Mouse (Mus musculus): ENCODE results near the gene A830005F24Rik. TPM values are rescaled to one million over a fixed set of nuclear protein-coding genes. Genes with fewer than 3 reads are reported as not detected.

A830005F24Rik gene
- polyA plus RNA-seq, 1 experiment from 2014 or later, result 2.9 TPM

DNA sequence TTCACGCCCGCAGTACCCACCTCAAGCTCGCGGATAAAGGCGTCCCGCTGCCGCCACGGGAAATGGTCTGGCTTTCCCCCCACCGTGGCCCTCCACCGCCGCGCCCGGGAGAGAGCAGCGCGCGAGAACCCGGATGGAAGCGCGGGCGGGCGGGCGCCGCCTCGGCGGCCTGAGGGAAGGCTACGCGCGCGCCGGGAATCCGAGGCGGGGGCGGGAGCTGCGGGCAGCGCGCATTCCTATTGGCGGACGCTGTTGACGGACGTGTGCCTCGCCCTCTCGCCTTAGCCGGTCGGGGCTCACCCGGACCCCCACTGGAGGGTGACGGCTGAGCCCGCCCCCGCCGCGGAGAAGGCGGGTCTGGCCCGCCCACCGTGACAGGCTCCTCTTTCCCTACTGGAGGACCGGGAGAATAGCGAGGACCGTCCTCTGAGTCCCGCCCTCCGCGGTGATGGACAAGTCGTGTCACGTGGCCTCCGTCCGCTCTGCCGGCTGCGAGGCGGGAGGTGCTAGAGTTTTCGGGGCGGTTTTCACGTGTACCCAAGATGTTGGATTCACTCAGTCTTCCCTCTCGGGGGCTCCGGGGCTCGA lies 33.1 kb downstream of the A830005F24Rik start:
- peak overlapping the region; percentile 54 for H3K4me2 ChIP-seq

GRCm38 (mm10) chr13:48547623-48548022 lies 34.3 kb downstream of the A830005F24Rik start:
- H3K9me3 ChIP-seq, result no peaks in the 10 kb centered on the region
- WGBS, result 95% methylated on average over 6 of the region's 6 CpGs
- ATAC-seq (ENCODE audit: low FRiP score), result no peak

More for the DNA sequence above, 33.1 kb downstream of the A830005F24Rik start:
- Histone ChIP-seq H3K4me3 (replicated peaks) (peak overlapping the region; percentile 91), H3K9ac (peak overlapping the region; percentile 96), H3K27me3 (no peaks in the 10 kb centered on the region), H3K9me3 (no peaks in the 10 kb centered on the region), H3K36me3 (replicated peaks) (no peaks in the 10 kb centered on the region), H3K27ac (peak overlapping the region; percentile 99), H3K4me1 (peaks cover 18% of the 10 kb centered on the region)
- peak; percentile 99 for ATAC-seq (ENCODE audit: low FRiP score)
- WGBS, result under 1% methylated on average over 68 of the region's 72 CpGs

GRCm38 (mm10) chr13:48548296-48548695 lies 34.9 kb downstream of the A830005F24Rik start:
- 94% methylated on average over 5 of the region's 5 CpGs for WGBS
- ATAC-seq (ENCODE audit: low FRiP score), result no peak
- no peak overlapping the region for H3K4me3 ChIP-seq (replicated peaks)

More at GRCm38 (mm10) chr13:48547623-48548022, 34.3 kb downstream of the A830005F24Rik start:
- no peaks in the 10 kb centered on the region; the same call in 1 of the 2 replicates for H3K27me3 ChIP-seq
- H3K4me3 ChIP-seq (replicated peaks), result no peak overlapping the region
- no peak overlapping the region for H3K9ac ChIP-seq
- H3K4me1 ChIP-seq, result peaks cover 25% of the 10 kb centered on the region
- no peak overlapping the region for H3K27ac ChIP-seq
- no peak overlapping the region for H3K4me2 ChIP-seq
- no peaks in the 10 kb centered on the region for H3K36me3 ChIP-seq (replicated peaks)

DNA sequence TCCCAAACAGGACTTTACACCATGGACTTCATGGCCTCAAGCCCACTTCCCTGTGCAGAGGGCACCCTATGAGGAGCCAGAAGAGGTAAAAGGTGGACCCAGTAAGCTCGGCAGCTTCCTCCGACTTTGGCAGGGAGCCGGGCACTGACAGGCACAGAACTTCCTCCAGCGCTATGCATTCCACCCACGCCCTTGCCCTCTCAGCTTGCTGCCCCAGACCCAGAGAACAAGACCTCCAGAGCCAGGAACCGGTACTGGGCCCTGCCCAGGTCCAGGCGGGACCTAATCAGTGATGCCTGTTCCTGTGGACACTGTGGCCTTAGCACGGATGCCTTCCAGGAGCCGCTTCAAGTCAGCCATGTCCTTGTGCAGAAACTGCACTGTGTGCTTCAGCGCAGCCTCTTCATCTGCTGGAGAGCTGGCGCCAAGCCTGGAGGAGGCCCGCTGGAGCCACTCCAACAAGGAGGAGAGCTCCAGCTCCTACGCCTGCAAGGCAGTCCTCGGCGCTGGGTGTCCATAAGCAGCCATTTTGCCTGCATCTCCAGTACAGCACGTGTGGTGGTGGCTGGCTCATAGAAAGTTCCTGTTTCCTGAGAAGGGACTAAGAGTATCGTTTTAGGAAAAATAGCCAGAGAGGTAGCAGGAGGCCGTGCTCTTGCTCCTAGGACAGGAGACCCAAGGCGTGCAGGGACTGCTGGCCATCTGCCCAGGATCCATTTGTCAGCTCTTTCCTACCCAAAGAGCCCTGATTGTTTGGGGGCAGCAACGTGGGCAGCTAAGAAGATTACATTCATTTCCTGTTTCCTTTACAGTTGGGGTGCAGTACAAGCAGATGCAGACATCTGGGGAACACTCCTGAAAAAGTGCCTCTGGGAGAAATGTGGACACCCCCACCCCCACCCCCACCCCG lies 39.1 kb downstream of the A830005F24Rik start:
- peak; percentile 41; the same call in 1 of the 2 replicates for ATAC-seq (ENCODE audit: low FRiP score)
- 76% methylated on average over 21 of the region's 21 CpGs for WGBS
- peak overlapping the region; percentile 78 for H3K27ac ChIP-seq

More at GRCm38 (mm10) chr13:48548296-48548695, 34.9 kb downstream of the A830005F24Rik start:
- H3K27ac ChIP-seq, result no peak overlapping the region
- H3K27me3 ChIP-seq, result no peaks in the 10 kb centered on the region; the same call in 1 of the 2 replicates
- H3K4me1 ChIP-seq, result peaks cover 29% of the 10 kb centered on the region
- H3K9me3 ChIP-seq, result no peaks in the 10 kb centered on the region
- H3K4me2 ChIP-seq, result no peak overlapping the region
- no peak overlapping the region for H3K9ac ChIP-seq
- H3K36me3 ChIP-seq (replicated peaks), result no peaks in the 10 kb centered on the region

DNA sequence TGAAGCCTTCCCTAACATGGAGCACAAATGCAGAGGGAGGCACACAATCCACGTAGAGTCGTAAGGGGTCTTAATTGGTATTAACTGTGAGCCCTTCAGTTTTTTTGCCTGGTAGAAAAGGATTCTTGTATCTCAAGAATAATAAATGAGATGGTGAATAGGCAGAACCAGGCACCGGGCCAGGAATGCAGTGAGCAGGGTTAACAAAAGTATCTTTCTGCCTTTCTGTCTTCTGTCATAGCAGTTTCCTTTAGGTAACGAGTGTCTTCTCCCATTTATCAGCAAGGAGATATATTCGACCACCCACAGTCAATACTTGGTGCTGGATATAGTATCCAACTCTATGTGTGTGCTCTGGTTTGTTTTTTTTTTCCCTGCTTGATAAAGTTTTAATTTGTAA lies 40.1 kb downstream of the A830005F24Rik start:
- H3K36me3 ChIP-seq (replicated peaks), result no peaks in the 10 kb centered on the region
- H3K27ac ChIP-seq, result no peak overlapping the region
- H3K9me3 ChIP-seq, result no peaks in the 10 kb centered on the region
- no peak for ATAC-seq (ENCODE audit: low FRiP score)
- no peak overlapping the region for H3K4me2 ChIP-seq
- 46% methylated on average over 5 of the region's 5 CpGs for WGBS
- peaks cover 18% of the 10 kb centered on the region for H3K4me1 ChIP-seq
- no peak overlapping the region for H3K4me3 ChIP-seq (replicated peaks)
- H3K27me3 ChIP-seq, result no peaks in the 10 kb centered on the region; the same call in 1 of the 2 replicates
- no peak overlapping the region for H3K9ac ChIP-seq

More for the DNA sequence above, 39.1 kb downstream of the A830005F24Rik start:
- H3K27me3 ChIP-seq, result no peaks in the 10 kb centered on the region; the same call in 1 of the 2 replicates
- H3K9ac ChIP-seq, result peak overlapping the region; percentile 40; the same call in 1 of the 2 replicates
- H3K4me1 ChIP-seq, result peaks cover 18% of the 10 kb centered on the region
- H3K4me3 ChIP-seq (replicated peaks), result no peak overlapping the region
- H3K4me2 ChIP-seq, result peak overlapping the region; percentile 19
- no peaks in the 10 kb centered on the region for H3K9me3 ChIP-seq
- H3K36me3 ChIP-seq (replicated peaks), result no peaks in the 10 kb centered on the region

- H3K4me3 ChIP-seq (replicated peaks), result no peak overlapping the region
- no peaks in the 10 kb centered on the region for H3K9me3 ChIP-seq
- WGBS, result 88% methylated on average over 1 of the region's 1 CpGs
- H3K27ac ChIP-seq, result no peak overlapping the region
- ATAC-seq (ENCODE audit: low FRiP score), result no peak
- H3K4me1 ChIP-seq, result peaks cover 18% of the 10 kb centered on the region
- no peaks in the 10 kb centered on the region for H3K36me3 ChIP-seq (replicated peaks)
- no peak overlapping the region for H3K4me2 ChIP-seq
- H3K27me3 ChIP-seq, result no peaks in the 10 kb centered on the region; the same call in 1 of the 2 replicates
- no peak overlapping the region for H3K9ac ChIP-seq
These were observed 41.2 kb downstream of the A830005F24Rik start for GRCm38 (mm10) chr13:48554552-48554951.

GRCm38 (mm10) chr13:48555976-48556375 lies 42.6 kb downstream of the A830005F24Rik start:
- WGBS, result 90% methylated on average over 1 of the region's 1 CpGs

DNA sequence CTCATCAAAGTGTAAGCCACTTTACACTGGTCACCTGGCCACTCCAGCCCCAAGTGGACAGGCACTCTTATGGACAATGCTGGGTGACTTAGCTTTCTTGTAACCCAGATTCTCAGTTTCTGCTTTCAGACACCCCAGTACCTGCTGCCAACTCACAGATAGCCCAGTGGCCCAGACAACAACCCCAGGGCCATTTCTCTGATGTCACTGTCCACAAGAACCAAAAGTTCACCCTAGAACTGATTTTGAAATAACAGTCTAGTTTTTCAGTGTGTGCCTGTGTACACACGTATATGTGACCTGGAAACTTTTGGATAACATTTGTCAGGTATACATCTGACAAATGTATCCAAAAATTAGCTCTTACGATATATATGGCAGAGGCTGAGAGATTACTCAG lies 48.1 kb downstream of the A830005F24Rik start:
- no peaks in the 10 kb centered on the region for H3K27me3 ChIP-seq
- H3K4me3 ChIP-seq (replicated peaks), result no peak overlapping the region
- H3K4me2 ChIP-seq, result no peak overlapping the region
- peaks cover 13% of the 10 kb centered on the region for H3K4me1 ChIP-seq
- no peaks in the 10 kb centered on the region for H3K9me3 ChIP-seq
- no peak overlapping the region for H3K27ac ChIP-seq
- H3K9ac ChIP-seq, result no peak overlapping the region
- H3K36me3 ChIP-seq (replicated peaks), result no peaks in the 10 kb centered on the region
- no peak for ATAC-seq (ENCODE audit: low FRiP score)
- WGBS, result 92% methylated on average over 2 of the region's 2 CpGs

More at GRCm38 (mm10) chr13:48555976-48556375, 42.6 kb downstream of the A830005F24Rik start:
- Histone ChIP-seq H3K4me1 (peaks cover 18% of the 10 kb centered on the region), H3K9ac (no peak overlapping the region), H3K4me2 (no peak overlapping the region), H3K27ac (no peak overlapping the region), H3K4me3 (replicated peaks) (no peak overlapping the region), H3K36me3 (replicated peaks) (no peaks in the 10 kb centered on the region), H3K27me3 (no peaks in the 10 kb centered on the region; the same call in 1 of the 2 replicates), H3K9me3 (no peaks in the 10 kb centered on the region)
- ATAC-seq (ENCODE audit: low FRiP score), result no peak

DNA sequence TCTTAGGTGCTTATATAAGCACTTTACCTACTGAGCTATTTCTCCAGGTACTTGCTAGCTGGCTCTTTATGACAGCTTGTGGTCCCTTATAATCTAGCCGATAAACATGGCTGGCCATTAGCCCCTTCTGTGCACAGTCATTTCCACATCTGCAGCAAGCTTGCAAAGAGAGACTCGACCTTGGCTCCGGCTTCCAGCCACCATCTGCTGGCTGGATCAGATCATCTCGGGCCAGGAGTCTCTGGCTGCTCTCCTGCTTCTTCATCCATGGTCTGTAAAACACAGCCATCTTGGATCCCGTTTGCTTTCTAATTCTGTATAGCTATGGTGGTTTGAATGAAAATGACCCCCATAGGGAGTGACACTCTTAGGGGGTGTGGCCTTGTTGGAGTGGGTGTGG lies 49.0 kb downstream of the A830005F24Rik start:
- no peak overlapping the region for H3K27ac ChIP-seq
- WGBS, result 93% methylated on average over 5 of the region's 5 CpGs
- peaks cover 14% of the 10 kb centered on the region for H3K4me1 ChIP-seq
- no peak overlapping the region for H3K4me2 ChIP-seq
- no peak for ATAC-seq (ENCODE audit: low FRiP score)
- H3K27me3 ChIP-seq, result no peaks in the 10 kb centered on the region
- no peaks in the 10 kb centered on the region for H3K36me3 ChIP-seq (replicated peaks)
- no peaks in the 10 kb centered on the region for H3K9me3 ChIP-seq
- H3K9ac ChIP-seq, result no peak overlapping the region
- no peak overlapping the region for H3K4me3 ChIP-seq (replicated peaks)

MicroRNAs encoded within 50 kb of the gene (microRNA counts, 519-probe panel; counts per million panel counts)
- microRNA mmu-let-7a (5,826 counts per million, percentile 79 among the panel's probes with 10 or more counts), microRNA mmu-let-7d (6,848 counts per million, percentile 90 among the panel's probes with 10 or more counts), microRNA mmu-let-7f (4,769 counts per million, percentile 60 among the panel's probes with 10 or more counts)

Small RNA genes lying within 50 kb of the gene (microRNA-seq; reads per million reads assigned to microRNA genes)
- gene Gm24111 (not detected), gene Mirlet7a-1 (77.9 reads per million, percentile 47 among the genes with 10 or more reads in this experiment), gene Mirlet7d (3,001 reads per million, percentile 86 among the genes with 10 or more reads in this experiment), gene Mirlet7f-1 (not detected)

Other genes with a start within 250 kb of the A830005F24Rik start
- gene Zfp169, start 119 bp upstream of the A830005F24Rik start, polyA plus RNA-seq (2016; fragmentation: Nextera tagmentation; extraction: Ambion mirVana), result 5.7 and 7.0 TPM in 2 replicates
- 16.1 and 19.3 TPM in 2 replicates for gene Ptpdc1, start 112.1 kb downstream of the A830005F24Rik start, polyA plus RNA-seq (2016; fragmentation: Nextera tagmentation; extraction: Ambion mirVana)
- 0.88 and 2.2 TPM in 2 replicates for gene Barx1, start 149.4 kb downstream of the A830005F24Rik start, polyA plus RNA-seq (2016; fragmentation: Nextera tagmentation; extraction: Ambion mirVana)